Comparison of ENCODE assay signal across 23 mouse cellular contexts in the genomic region with DNA sequence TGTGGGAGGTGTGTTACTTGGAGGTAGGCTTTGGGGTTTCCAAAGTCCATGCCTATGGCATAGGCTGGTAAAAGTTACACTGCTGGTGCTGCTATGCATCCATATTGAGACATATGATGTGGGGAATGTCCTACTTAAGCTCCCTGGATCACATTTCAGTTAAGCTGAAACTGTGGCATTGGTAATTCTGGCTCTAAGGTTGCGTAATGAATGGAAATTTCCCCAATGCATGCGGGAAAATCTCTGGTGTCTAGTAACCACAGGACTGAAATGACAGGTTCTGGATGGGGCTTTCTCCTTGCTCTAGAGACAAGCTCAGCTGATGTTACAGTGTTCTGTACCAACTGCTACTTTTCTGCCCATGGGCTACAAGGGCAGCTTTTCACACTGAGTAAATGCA.
DNase-seq lines count a peak whose midpoint lies in the region; ATAC-seq and TF ChIP-seq lines count a peak whose summit lies in the region.
"Had no signal": no experiment of that assay in that cellular context is flagged by ENCODE, and none has a peak within 500 bp of the region (broad histone marks: within the 10 kb centered on the region; RNA-seq: fewer than 3 reads in every experiment).

No protein-coding gene starts in this region.

- no peak for ATAC-seq in heart, embryonic 12.5 days (ENCODE audit: insufficient number of reproducible peaks, low FRiP score)
- no peak for ATAC-seq in forebrain, embryonic 15.5 days (replicated peaks)
- no peak for ATAC-seq in kidney, embryonic 15.5 days (replicated peaks; ENCODE audit: low FRiP score)
- ATAC-seq: forebrain, embryonic 13.5 days; forebrain, embryonic 16.5 days had no signal

- H3K4me1 ChIP-seq in heart, embryonic 12.5 days (replicated peaks): no peaks in the 10 kb centered on the region
- H3K4me1 ChIP-seq in forebrain, embryonic 15.5 days: no peaks in the 10 kb centered on the region
- H3K4me1 ChIP-seq in kidney, embryonic 15.5 days: no peaks in the 10 kb centered on the region
- H3K4me1 ChIP-seq: embryonic facial prominence, embryonic 13.5 days; embryonic facial prominence, embryonic 15.5 days; forebrain, embryonic 13.5 days had no signal

- no peaks in the 10 kb centered on the region for H3K79me2 ChIP-seq in C2C12 (ENCODE audit: control insufficient read depth, insufficient read depth)

- H3K9me3 ChIP-seq in heart, embryonic 12.5 days (replicated peaks): no peaks in the 10 kb centered on the region
- no peaks in the 10 kb centered on the region for H3K9me3 ChIP-seq in forebrain, embryonic 15.5 days
- no peaks in the 10 kb centered on the region for H3K9me3 ChIP-seq in kidney, embryonic 15.5 days (replicated peaks)
- H3K9me3 ChIP-seq: embryonic facial prominence, embryonic 13.5 days; embryonic facial prominence, embryonic 15.5 days; forebrain, embryonic 13.5 days had no signal

- no peak overlapping the region for H3K4me2 ChIP-seq in heart, embryonic 12.5 days
- no peak overlapping the region for H3K4me2 ChIP-seq in forebrain, embryonic 15.5 days (replicated peaks)
- H3K4me2 ChIP-seq in kidney, embryonic 15.5 days: no peak overlapping the region
- H3K4me2 ChIP-seq: embryonic facial prominence, embryonic 13.5 days; embryonic facial prominence, embryonic 15.5 days; forebrain, embryonic 13.5 days had no signal

- no peaks in the 10 kb centered on the region for H3K36me3 ChIP-seq in heart, embryonic 12.5 days
- H3K36me3 ChIP-seq in C2C12 (ENCODE audit: control insufficient read depth, insufficient read depth): no peaks in the 10 kb centered on the region
- no peaks in the 10 kb centered on the region for H3K36me3 ChIP-seq in forebrain, embryonic 15.5 days
- no peaks in the 10 kb centered on the region for H3K36me3 ChIP-seq in kidney, embryonic 15.5 days
- H3K36me3 ChIP-seq: embryonic facial prominence, embryonic 13.5 days; embryonic facial prominence, embryonic 15.5 days had no signal

- H3K79me3 ChIP-seq in C2C12 (ENCODE audit: low read depth): no peaks in the 10 kb centered on the region

- DNase-seq in heart, adult 11 months: peak; percentile 25
- peak; percentile 7 for DNase-seq in brain, adult 2 months (ENCODE audit: low read depth, low spot score)
- DNase-seq in layer of hippocampus, adult 9-11 months: no peak
- DNase-seq: adrenal gland, adult 8-10 months; adrenal gland, postnatal 14 days; adrenal gland, postnatal 36 days; B cell, adult 2 months; cerebellum, adult 11 months; cerebellum, adult 18-20 months; cerebellum, adult 8-10 months; cerebellum, adult 9-11 months; cerebellum, postnatal 14 days; cerebellum, postnatal 36 days; embryo, embryonic 11 days had no signal

- no peak overlapping the region for H3K9ac ChIP-seq in heart, embryonic 12.5 days
- no peak overlapping the region for H3K9ac ChIP-seq in forebrain, embryonic 15.5 days (replicated peaks)
- H3K9ac ChIP-seq in kidney, embryonic 15.5 days: no peak overlapping the region
- H3K9ac ChIP-seq: embryonic facial prominence, embryonic 13.5 days; embryonic facial prominence, embryonic 15.5 days; forebrain, embryonic 13.5 days had no signal

- TF ChIP-seq CTCF in C2C12 (IDR thresholded peaks at IDR 0.05; ENCODE audit: control insufficient read depth, insufficient read depth, insufficient read length): no peak

- H3K27ac ChIP-seq in heart, embryonic 12.5 days (ENCODE audit: poor library complexity, severe bottlenecking): no peak overlapping the region
- no peak overlapping the region for H3K27ac ChIP-seq in forebrain, embryonic 15.5 days (replicated peaks)
- H3K27ac ChIP-seq in kidney, embryonic 15.5 days: no peak overlapping the region
- H3K27ac ChIP-seq: embryonic facial prominence, embryonic 13.5 days; embryonic facial prominence, embryonic 15.5 days; forebrain, embryonic 13.5 days had no signal

- H3K4me3 ChIP-seq in heart, embryonic 12.5 days: no peak overlapping the region
- H3K4me3 ChIP-seq in C2C12 (ENCODE audit: insufficient read depth, poor library complexity, severe bottlenecking): no peak overlapping the region
- H3K4me3 ChIP-seq in forebrain, embryonic 15.5 days: no peak overlapping the region
- H3K4me3 ChIP-seq in kidney, embryonic 15.5 days (replicated peaks): no peak overlapping the region
- H3K4me3 ChIP-seq: embryonic facial prominence, embryonic 13.5 days; embryonic facial prominence, embryonic 15.5 days; erythroblast, embryonic 14.5 days; forebrain, embryonic 13.5 days had no signal

- H3ac ChIP-seq in C2C12 (ENCODE audit: control insufficient read depth, insufficient read length, low read depth): no peak overlapping the region

- H3K27me3 ChIP-seq in heart, embryonic 12.5 days (replicated peaks): no peaks in the 10 kb centered on the region
- H3K27me3 ChIP-seq in C2C12 (ENCODE audit: control insufficient read depth, insufficient read depth, insufficient read length): no peaks in the 10 kb centered on the region
- H3K27me3 ChIP-seq in forebrain, embryonic 15.5 days: no peaks in the 10 kb centered on the region
- H3K27me3 ChIP-seq in kidney, embryonic 15.5 days: no peaks in the 10 kb centered on the region
- H3K27me3 ChIP-seq: embryonic facial prominence, embryonic 13.5 days; embryonic facial prominence, embryonic 15.5 days; forebrain, embryonic 13.5 days had no signal

- WGBS in heart, embryonic 12.5 days: 87% methylated on average over 2 of the region's 2 CpGs
- 87% methylated on average over 2 of the region's 2 CpGs for WGBS in forebrain, embryonic 15.5 days
- WGBS in kidney, embryonic 15.5 days: 84% methylated on average over 2 of the region's 2 CpGs

TF ChIP-seq in C2C12, 6 proteins besides CTCF, POLR2A, EP300 and RAD21:
- TF ChIP-seq MYOG (IDR thresholded peaks at IDR 0.05; ENCODE audit: control insufficient read depth, extremely low read depth, insufficient read length) (no peak), USF1 (IDR thresholded peaks at IDR 0.05; ENCODE audit: low read depth) (no peak), CEBPB (IDR thresholded peaks at IDR 0.05; ENCODE audit: low read depth) (peak; percentile 73)
